Mouse (Mus musculus): ENCODE measurements around the gene Rhov. TPM values are rescaled to one million over a fixed set of nuclear protein-coding genes. Genes with fewer than 3 reads are reported as not detected.
A peak's percentile ranks its signal among the peaks of the same experiment; 100 is the strongest.

The Rhov gene
- polyA plus RNA-seq, 1 experiment, result not detected

GRCm38 (mm10) chr2:119261326-119261725, 9.7 kb downstream of the Rhov start:
- no peak for TF ChIP-seq GATA1 (IDR thresholded peaks at IDR 0.05; ENCODE audit: low read length)

GRCm38 (mm10) chr2:119260518-119260917, 10.6 kb downstream of the Rhov start:
- no peak for TF ChIP-seq GATA1 (IDR thresholded peaks at IDR 0.05; ENCODE audit: low read length)

GRCm38 (mm10) chr2:119254976-119255375, 16.1 kb downstream of the Rhov start:
- no peak for TF ChIP-seq GATA1 (IDR thresholded peaks at IDR 0.05; ENCODE audit: low read length)

GRCm38 (mm10) chr2:119250826-119251478, 20.1 kb downstream of the Rhov start:
- TF ChIP-seq GATA1 (IDR thresholded peaks at IDR 0.05; ENCODE audit: low read length), result peak; percentile 49

GRCm38 (mm10) chr2:119250377-119250776, 20.7 kb downstream of the Rhov start:
- TF ChIP-seq GATA1 (IDR thresholded peaks at IDR 0.05; ENCODE audit: low read length), result no peak

GRCm38 (mm10) chr2:119249592-119250061, 21.4 kb downstream of the Rhov start:
- TF ChIP-seq GATA1 (IDR thresholded peaks at IDR 0.05; ENCODE audit: low read length), result no peak

GRCm38 (mm10) chr2:119247904-119248303, 23.2 kb downstream of the Rhov start:
- TF ChIP-seq GATA1 (IDR thresholded peaks at IDR 0.05; ENCODE audit: low read length), result no peak

- no peak for TF ChIP-seq GATA1 (IDR thresholded peaks at IDR 0.05; ENCODE audit: low read length)
Observed at GRCm38 (mm10) chr2:119245246-119245645, 25.8 kb downstream of the Rhov start.

GRCm38 (mm10) chr2:119242548-119242947, 28.5 kb downstream of the Rhov start:
- TF ChIP-seq GATA1 (IDR thresholded peaks at IDR 0.05; ENCODE audit: low read length), result no peak

- no peak for TF ChIP-seq GATA1 (IDR thresholded peaks at IDR 0.05; ENCODE audit: low read length)
Observed at GRCm38 (mm10) chr2:119240819-119241186, 30.3 kb downstream of the Rhov start.

- no peak for TF ChIP-seq GATA1 (IDR thresholded peaks at IDR 0.05; ENCODE audit: low read length)
Observed at GRCm38 (mm10) chr2:119240075-119240818, 30.8 kb downstream of the Rhov start.

- no peak for TF ChIP-seq GATA1 (IDR thresholded peaks at IDR 0.05; ENCODE audit: low read length)
Observed at GRCm38 (mm10) chr2:119238671-119239070, 32.4 kb downstream of the Rhov start.

- no peak for TF ChIP-seq GATA1 (IDR thresholded peaks at IDR 0.05; ENCODE audit: low read length)
Observed at GRCm38 (mm10) chr2:119237871-119238220, 33.2 kb downstream of the Rhov start.

GRCm38 (mm10) chr2:119237210-119237870, 33.7 kb downstream of the Rhov start, which contains the start of gene Spint1:
Gene Spint1, plus strand, starts transcription at chr2:119237362.
- TF ChIP-seq GATA1 (IDR thresholded peaks at IDR 0.05; ENCODE audit: low read length), result no peak

- TF ChIP-seq GATA1 (IDR thresholded peaks at IDR 0.05; ENCODE audit: low read length), result no peak
Observed at GRCm38 (mm10) chr2:119236682-119237209, 34.3 kb downstream of the Rhov start.
